Mouse (Mus musculus): ENCODE measurements around the gene Tmem45a.

Gene Tmem45a

DNA sequence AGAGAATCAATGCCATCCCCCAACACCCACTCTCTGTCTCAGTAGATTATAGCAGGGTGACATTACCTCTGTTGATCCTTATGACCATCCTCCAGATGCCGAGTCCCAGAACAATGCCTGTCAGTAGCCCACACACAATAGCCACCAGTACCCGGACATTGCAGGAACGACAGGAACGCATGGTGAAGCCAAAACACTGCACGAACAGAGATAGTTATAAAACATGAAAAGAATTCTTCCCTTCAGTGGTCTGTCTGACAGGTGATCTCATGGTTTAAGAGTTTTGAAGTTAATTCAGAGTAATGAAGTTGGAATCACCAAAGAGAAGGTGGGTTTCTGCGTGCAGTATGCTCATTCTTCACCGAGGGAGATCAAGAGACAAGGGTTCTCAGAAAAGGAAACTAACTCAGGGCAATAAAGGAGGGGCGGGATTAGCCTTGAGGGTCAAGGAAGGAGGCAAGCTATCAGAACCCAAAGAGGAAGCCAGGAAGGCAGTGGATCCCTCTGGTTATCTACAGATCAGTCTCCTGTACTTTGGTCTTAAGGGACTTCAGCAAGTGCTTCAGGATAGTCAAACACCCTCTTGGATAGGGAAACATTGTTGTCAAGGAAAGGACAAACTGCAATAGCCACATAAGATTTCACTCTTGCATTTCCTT, 90.4 kb downstream of the Tmem45a start, which contains the start of gene Adgrg7:
Gene Adgrg7 (minus strand): TSS at position 375 of the 659 bp plus-strand sequence.
- DNase-seq: no peak

DNA sequence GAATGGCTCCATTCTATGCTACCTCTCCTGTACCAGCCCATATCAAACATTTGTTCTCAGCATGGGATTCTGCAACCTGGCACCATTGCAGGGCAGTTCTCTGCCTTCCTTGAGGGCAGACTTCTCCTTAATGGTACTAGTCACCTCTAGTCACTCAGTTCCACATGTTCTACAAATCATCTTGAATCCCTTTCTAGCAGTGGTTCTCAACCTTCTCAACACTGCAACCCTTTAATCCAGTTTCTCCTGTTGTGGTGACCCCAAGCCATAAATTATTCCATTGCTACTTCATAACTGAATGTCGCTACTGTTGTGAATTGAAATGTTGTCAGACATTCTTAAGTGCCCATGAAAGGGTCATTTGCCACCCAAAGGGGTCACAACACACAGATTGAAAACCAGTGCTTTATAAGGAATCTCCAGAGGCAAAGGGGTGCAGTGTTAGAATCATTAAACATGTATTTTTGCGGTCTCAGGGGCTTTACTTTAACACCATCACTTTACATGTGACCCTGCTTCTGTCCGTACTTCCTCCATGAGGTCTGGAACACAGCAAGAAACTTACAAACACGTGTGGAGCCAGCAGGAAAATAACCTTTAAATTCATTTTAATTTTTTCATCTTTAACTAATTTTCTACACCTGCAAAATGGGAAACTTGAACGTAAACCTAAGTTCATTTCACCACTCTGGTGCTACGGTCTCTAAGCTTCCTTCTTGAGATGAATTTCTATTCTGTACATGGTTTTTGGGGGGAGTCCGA, 91.4 kb downstream of the Tmem45a start:
- no peak for DNase-seq

- peak; percentile 43 to 62 for DNase-seq
Measured at GRCm38 (mm10) chr16:56793778-56794177, 92.2 kb downstream of the Tmem45a start.

- DNase-seq: no peak
Measured at GRCm38 (mm10) chr16:56785943-56786342, 100.0 kb downstream of the Tmem45a start.

DNA sequence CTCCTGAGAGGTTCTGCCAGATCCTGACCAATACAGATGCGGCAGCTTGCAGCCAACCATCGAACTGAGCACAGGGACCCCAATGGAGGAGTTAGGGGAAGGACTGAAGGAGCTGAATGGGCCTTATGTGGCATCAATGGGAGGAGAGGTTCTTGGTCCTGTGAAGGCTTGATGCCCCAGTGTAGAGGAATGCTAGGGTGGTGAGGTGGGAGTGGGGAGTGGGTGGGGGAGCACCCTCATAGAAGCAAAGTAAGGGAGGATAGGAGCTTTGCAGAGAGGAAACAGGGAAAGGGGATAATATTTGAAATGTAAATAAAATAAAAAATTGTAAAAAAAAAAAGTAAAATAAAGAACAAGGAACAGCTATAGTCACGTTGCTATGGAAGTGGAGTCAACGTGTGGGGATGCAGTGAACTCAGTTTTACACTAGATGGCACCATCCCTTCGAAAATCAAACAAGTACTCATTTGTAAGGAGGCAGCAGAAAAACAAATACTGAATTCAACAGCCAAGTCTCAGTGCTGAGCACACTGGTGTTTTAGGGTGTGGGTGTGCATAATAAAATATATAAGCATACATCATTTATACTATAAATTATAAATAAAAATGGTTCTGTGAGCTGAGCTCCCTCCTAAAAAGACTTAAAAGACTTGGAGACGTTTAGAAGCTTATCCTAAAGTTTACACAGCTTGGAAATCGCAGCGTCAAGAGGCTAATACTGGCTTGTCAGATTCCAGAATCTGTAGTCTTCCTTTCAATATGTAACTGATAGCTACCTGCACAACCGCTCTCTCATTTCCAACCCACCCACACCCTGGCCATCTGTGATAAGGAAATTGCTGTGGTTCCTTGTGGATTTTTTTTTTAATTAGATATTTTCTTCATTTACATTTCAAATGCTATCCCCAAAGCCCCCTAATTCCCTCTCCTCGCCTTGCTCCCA, 114.5 kb downstream of the Tmem45a start:
- DNase-seq: peak; percentile 41 to 47
